Mouse (Mus musculus): ENCODE data around the gene Fbxw20. TPM values are rescaled to one million over a fixed set of nuclear protein-coding genes. Genes with fewer than 3 reads are reported as not detected.

The Fbxw20 gene
- polyA plus RNA-seq, 1 experiment from 2014 or later: not detected

Other genes with a start within 250 kb of the Fbxw20 start
- 0.31 TPM in 1 of 2 replicates, not detected in the other for gene Ucn2, start 248.7 kb downstream of the Fbxw20 start, polyA plus RNA-seq (2015; fragmentation: Nextera tagmentation; extraction: Ambion mirVana)
- gene Pfkfb4, start 243.0 kb downstream of the Fbxw20 start, polyA plus RNA-seq (2015; fragmentation: Nextera tagmentation; extraction: Ambion mirVana): 10.4 and 10.9 TPM in 2 replicates
- gene Shisa5, start 196.2 kb downstream of the Fbxw20 start, polyA plus RNA-seq (2015; fragmentation: Nextera tagmentation; extraction: Ambion mirVana): 104 and 110 TPM in 2 replicates
- gene Trex1, start 175.0 kb downstream of the Fbxw20 start, polyA plus RNA-seq (2015; fragmentation: Nextera tagmentation; extraction: Ambion mirVana): 13.6 and 16.6 TPM in 2 replicates
- 26.7 and 30.7 TPM in 2 replicates for gene Atrip, start 160.6 kb downstream of the Fbxw20 start, polyA plus RNA-seq (2015; fragmentation: Nextera tagmentation; extraction: Ambion mirVana)
- gene Ccdc51, start 152.3 kb downstream of the Fbxw20 start, polyA plus RNA-seq (2015; fragmentation: Nextera tagmentation; extraction: Ambion mirVana): 16.5 and 16.8 TPM in 2 replicates
- 494 and 537 TPM in 2 replicates for gene Tma7, start 152.2 kb downstream of the Fbxw20 start, polyA plus RNA-seq (2015; fragmentation: Nextera tagmentation; extraction: Ambion mirVana)
- 18.9 and 19.8 TPM in 2 replicates for gene Plxnb1, start 139.4 kb downstream of the Fbxw20 start, polyA plus RNA-seq (2015; fragmentation: Nextera tagmentation; extraction: Ambion mirVana)
- not detected in 2 replicates for gene Fbxw21, start 72.7 kb downstream of the Fbxw20 start, polyA plus RNA-seq (2015; fragmentation: Nextera tagmentation; extraction: Ambion mirVana)
- not detected in 2 replicates for gene Fbxw13, start 38.8 kb downstream of the Fbxw20 start, polyA plus RNA-seq (2015; fragmentation: Nextera tagmentation; extraction: Ambion mirVana)
- not detected in 2 replicates for gene Fbxw14, start 52.9 kb upstream of the Fbxw20 start, polyA plus RNA-seq (2015; fragmentation: Nextera tagmentation; extraction: Ambion mirVana)
- not detected in 2 replicates for gene Fbxw28, start 104.9 kb upstream of the Fbxw20 start, polyA plus RNA-seq (2015; fragmentation: Nextera tagmentation; extraction: Ambion mirVana)
- not detected in 2 replicates for gene Fbxw22, start 169.5 kb upstream of the Fbxw20 start, polyA plus RNA-seq (2015; fragmentation: Nextera tagmentation; extraction: Ambion mirVana)
- not detected in 2 replicates for gene Fbxw16, start 214.4 kb upstream of the Fbxw20 start, polyA plus RNA-seq (2015; fragmentation: Nextera tagmentation; extraction: Ambion mirVana)